Mouse (Mus musculus) thymus, adult 18-20 months (tissue): ENCODE measurements around the gene Hist1h3i.
"Not testable (repeated sequence)": the region's sequence is repeated elsewhere in the genome, so short reads cannot be mapped to it uniquely, and the experiment has no call there.

Source experiments
- DNase-seq, 2 experiments: peaks; one replicate each; pipeline ENCODE4 v3.0.0; 2022; ENCODE audit warnings: mixed read lengths in 2 of 2

Gene Hist1h3i

DNA sequence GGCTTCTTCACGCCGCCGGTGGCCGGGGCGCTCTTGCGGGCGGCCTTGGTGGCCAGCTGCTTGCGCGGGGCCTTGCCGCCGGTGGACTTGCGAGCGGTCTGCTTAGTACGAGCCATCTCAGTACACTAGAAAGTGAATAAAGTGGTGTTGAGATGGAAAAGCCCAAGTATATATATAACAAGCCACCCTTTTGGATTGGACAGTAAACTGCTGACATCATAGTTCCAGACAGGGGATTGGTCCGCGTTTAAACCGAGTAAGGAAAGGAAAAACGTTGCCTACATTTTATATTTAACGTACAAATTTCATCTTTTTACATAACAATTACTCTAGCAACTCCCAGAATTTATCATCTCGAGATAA is at the start of gene Hist1h3i:
Gene Hist1h3i, minus strand, starts transcription at position 116 of the 363 bp plus-strand sequence.
- peak; percentile 24 to 61 for DNase-seq

DNA sequence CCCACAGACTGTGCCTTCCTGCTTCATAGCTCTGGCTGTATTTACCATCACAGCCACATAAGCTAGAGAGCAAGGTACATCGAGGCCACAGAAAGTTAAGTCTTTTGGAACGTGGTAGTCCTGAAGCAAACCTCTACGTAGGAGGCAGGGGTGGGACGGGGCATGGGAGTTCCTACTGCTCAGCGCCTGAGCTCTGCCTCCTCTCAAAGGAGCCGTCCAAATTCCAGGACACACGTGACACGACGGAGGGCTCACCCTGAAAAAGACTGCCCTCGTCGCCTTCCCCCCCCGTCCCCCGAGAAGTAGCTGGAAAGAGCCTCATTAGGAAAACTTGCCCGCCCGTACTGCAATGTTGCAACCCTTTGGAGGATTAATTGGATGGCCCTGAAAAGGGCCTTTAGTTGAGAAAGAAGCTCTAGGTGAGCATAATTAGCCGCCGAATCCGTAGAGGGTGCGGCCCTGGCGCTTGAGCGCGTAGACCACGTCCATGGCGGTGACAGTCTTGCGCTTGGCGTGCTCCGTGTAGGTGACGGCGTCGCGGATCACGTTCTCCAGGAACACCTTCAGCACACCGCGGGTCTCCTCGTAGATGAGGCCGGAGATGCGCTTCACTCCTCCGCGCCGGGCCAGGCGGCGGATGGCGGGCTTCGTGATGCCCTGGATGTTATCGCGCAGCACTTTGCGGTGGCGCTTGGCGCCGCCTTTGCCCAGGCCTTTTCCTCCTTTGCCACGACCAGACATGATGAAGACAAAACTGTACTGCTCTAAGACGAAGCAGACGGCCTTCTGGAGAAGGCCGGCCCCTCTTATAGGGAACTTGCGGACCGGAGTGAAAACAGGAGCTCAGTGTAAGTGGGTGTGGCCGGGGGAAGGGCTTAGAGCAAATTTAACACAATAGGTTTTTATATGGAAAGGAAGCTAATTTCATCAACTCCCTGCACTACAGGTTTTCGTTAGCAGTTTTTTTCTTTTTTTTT is 48.5 kb upstream of the Hist1h3i start, which contains the start of gene Hist1h4n:
Gene Hist1h4n, minus strand, starts transcription at position 779 of the 977 bp plus-strand sequence.
- DNase-seq = peak; percentile 30 to 57

DNA sequence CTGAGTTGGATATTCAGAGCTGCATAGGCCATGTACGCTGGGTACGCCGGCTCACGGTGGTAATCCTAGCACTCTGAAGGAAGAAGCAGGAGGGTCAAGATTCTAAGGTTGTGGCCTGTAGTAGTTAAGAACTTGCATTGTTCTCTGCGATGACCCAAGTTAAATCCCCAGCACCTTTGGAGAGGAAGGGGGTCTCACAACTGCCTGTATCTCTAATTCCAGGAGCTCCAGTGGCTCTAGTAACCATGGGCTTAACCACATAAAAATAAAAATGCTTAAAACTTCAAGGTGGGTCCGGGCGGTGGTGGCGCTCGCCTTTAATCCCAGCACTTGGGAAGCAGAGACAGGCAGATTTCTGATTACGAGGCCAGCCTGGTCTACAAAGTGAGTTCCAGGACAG is 47.2 kb upstream of the Hist1h3i start:
- DNase-seq = no peak

DNA sequence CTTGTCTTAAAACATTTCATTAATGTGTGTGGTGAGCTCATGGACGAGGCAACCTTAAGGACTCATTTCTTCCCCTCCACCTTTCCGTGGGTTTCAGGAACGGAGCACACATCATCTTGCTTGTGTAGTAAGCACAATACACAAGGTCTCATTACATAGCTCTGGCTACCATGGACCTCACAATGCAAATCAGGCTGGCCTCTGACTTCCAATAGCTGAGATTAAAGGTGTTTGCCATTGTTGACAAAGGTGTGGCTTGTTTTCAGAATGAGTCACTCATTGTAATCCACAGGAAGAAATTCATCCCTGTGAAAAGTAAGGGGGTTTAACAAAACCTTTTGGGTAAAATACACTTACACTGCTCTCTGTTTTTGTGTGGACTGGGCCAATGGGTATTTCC is 45.3 kb upstream of the Hist1h3i start:
- no peak for DNase-seq

DNA sequence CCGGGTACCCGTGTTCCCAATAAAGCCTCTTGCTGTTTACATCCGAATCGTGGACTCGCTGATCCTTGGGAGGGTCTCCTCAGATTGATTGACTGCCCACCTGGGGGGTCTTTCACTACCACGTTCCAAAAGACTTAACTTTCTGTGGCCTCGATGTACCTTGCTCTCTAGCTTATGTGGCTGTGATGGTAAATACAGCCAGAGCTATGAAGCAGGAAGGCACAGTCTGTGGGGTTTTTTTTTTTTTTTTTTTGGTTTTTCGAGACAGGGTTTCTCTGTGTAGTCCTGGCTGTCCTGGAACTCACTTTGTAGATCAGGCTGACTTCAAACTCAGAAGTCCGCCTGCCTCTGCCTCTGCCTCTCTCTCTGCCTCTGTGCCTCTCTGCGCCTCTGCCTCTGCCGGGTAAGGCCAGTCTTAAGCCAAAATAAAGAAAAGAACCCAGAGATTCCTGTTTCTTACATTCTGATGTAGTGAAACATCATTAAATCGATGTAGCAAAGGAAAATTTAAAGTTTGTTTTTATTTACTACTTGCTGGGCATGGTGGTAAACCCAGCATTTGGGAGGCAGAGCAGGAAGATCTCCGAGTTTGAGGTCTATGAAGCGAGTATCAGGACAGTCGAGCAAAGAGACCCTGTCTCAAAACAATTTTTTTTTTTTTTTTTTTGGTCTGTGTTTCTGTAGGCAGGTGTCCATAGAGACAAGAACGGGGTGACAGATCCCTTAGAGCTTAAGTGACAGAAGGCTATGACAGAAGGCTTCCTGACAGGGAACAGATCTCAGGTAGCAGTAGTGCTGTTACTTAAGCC is 37.1 kb upstream of the Hist1h3i start:
- not testable (repeated sequence) for DNase-seq

DNA sequence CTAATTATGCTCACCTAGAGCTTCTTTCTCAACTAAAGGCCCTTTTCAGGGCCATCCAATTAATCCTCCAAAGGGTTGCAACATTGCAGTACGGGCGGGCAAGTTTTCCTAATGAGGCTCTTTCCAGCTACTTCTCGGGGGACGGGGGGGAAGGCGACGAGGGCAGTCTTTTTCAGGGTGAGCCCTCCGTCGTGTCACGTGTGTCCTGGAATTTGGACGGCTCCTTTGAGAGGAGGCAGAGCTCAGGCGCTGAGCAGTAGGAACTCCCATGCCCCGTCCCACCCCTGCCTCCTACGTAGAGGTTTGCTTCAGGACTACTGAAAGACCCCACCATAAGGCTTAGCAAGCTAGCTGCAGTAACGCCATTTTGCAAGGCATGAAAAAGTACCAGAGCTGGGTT is 28.9 kb upstream of the Hist1h3i start:
- DNase-seq = not testable (repeated sequence)

DNA sequence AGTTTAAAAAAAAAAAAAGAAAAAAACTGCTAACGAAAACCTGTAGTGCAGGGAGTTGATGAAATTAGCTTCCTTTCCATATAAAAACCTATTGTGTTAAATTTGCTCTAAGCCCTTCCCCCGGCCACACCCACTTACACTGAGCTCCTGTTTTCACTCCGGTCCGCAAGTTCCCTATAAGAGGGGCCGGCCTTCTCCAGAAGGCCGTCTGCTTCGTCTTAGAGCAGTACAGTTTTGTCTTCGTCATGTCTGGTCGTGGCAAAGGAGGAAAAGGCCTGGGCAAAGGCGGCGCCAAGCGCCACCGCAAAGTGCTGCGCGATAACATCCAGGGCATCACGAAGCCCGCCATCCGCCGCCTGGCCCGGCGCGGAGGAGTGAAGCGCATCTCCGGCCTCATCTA is 28.4 kb upstream of the Hist1h3i start, which contains the start of gene Hist1h4m:
Gene Hist1h4m, plus strand, starts transcription at position 208 of the 400 bp plus-strand sequence.
- DNase-seq = peak; percentile 33 to 62

DNA sequence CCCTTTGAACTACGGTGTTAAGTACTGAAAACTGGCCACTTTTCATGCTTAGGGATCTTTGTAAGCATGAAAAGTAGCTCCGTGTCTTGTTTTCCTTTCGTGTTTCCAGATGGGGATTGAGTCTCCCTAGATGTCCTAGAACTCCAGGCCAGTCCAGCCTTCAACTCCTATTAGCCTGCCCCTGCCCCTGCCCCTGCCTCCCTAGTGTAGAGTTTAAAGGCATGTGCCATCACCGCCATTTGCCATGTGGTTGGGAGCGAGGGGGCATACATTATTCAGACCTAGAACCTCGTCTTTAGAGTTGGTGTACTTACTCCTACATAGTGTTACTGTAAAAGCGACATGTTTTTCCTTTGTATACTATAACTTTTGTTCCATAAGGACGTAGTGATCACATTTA is 27.9 kb upstream of the Hist1h3i start:
- not testable (repeated sequence) for DNase-seq

DNA sequence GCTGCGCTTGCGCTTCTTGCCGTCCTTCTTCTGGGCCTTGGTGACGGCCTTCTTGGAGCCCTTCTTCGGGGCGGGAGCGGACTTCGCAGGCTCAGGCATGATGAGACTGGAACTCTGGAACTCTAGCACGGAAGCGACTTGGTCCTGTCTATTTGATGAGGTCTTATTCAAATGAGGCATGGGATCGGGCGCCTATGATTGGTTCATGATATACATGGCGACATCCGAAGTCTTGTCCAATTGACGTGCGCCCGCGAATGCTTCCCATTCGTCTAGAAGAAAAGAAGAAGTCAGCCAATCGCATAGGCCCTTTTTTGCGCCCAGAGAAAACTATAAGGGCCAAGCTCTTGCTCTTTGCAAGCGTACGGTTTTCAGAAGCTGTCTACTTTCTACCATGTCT is 26.9 kb upstream of the Hist1h3i start, which contains the start of the genes Hist1h2bq and Hist1h2ao:
Gene Hist1h2bq, minus strand, starts transcription at position 125 of the 400 bp plus-strand sequence.
Gene Hist1h2ao, plus strand, starts transcription at position 393 of the 400 bp plus-strand sequence.
- not testable (repeated sequence) for DNase-seq

DNA sequence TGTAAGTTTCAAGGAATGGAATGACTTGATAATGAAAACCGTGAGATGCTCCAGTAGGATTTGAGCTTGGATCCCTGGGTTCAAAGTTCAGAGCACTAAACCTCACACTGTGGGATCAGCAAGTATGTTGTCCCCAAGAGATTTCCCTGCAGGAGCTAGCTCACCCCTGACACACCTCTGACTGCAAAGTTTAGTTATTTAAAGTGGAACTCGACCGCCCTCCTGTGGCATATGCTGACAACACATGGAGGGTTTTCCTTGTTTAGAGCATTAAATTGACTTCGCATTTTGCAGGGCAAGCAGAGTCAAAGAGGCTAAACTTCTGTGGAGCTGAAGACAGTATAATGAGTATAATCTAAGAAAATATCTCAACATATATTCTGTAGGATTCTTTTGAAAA is 19.9 kb upstream of the Hist1h3i start:
- DNase-seq = not testable (repeated sequence)

DNA sequence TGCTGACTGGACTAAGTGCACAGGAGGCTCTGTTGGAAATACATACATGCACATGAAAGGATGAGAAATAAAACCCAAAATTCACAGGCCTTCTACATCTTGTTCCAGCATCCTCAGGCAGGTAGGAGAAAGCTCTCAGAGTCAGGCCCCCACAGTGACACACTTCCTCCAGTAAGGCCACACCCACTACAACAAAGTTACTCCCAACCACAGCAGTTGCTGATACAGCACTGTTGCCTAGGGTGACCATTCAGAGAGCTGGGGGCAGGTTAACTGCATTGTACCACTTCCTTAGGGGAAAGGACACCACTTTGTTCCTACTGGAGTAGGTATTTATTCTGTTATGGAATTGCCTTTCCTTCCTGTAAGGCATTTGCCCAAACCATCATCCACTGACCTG is 14.0 kb upstream of the Hist1h3i start:
- DNase-seq = not testable (repeated sequence)

DNA sequence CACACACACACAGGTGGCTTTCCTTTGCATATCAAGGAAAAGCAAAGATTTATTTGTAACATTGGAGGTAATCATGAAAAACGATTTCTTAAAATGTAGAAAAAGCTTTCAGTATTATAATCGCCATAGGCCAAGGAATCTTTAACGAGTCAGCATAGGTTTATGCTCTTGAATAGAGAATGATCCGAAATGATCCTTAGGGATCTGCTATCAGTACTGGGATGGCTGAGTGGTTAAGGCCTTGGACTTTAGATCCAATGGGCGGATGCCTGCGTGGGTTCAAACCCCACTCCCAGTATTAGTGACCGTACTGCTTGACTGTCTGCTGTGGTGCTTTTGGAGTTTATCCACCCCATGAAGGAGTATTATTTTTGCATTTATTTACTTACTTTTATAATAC is 12.4 kb upstream of the Hist1h3i start:
- DNase-seq = no peak

DNA sequence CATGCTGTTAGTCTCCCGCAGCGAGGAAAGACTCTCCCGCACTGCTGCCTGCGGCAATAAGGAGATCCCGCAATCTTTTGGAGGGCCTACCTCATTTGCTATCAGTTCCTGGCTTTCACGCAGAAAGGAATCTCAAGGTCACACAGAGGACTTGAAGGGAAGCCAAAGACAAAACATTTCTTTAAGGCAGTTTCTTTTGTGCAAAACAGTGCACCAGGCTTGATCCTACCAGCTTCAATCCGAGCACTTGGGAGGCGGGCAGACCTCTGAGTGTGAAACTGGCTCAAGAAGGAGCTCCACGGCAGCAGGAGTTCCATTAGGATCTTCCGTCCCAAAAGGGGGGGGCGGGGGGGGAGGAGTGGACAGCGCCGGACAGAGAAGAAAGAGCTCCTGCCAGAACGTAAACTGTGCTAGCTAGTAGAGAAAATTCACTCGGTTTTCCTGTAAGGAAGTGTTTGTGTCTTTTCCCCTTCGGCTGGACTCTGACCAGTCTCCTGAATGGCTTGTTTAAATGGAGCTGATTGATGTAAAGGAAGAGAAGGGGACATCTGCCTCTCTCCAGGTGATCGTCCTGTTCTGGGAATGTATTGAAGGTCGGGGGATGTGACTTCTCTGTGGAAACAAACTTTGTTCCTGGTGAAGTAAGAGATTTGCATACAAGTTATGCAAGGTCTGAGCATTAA is 7.6 kb upstream of the Hist1h3i start:
- no peak for DNase-seq

DNA sequence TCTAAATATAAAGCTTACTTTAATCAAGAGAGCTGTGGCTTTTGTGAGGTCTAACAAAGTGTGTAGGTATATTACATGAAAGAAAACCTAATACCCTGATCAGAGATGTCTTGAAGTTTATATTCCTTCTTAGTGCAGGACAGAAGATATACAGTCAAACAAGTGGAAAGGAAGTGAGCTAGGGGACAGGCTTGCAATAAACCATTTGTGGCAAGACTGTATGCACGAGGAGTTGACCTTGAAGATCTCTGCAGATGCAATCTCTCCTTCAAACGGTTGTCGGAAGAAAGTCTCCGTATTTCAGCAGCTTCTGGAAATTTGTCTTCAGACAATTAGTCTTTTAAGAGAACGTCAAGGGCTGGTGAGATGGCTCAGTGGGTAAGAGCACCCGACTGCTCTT is 6.8 kb upstream of the Hist1h3i start:
- no peak for DNase-seq

DNA sequence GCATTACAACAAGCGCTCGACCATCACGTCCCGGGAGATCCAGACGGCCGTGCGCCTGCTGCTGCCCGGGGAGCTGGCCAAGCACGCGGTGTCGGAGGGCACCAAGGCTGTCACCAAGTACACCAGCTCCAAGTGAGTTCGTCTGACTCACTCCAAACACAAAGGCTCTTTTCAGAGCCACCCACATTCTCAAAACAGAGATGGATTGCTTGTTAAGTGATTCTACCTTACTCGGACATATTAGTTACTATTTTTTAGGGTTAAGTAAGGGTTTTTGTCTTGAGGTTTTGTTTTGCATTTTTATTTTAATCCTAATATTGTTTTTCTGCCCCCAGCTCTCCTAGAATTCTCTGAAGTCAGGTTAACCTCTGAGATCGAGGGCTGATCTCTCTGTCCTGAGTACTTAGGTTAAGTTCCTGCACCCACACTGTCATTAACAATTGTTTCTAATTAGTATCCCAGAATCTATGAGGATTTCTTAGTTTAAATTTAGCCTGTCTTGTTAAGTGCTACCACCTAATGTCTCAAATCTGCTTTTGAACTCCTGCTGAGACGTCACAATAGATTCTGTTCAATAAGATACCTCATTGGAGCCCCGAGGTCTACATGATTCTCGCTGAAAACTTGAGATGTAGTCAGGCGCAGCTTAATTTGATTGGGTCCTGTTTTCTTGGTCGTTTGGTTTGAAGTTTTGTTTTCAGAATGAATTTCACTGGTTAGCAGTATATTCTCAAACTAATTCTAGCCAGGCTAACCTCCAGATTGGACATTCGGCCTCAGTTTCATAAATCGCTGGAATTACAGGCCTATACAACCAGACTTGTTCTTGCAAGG is 4.8 kb upstream of the Hist1h3i start:
- no peak for DNase-seq

DNA sequence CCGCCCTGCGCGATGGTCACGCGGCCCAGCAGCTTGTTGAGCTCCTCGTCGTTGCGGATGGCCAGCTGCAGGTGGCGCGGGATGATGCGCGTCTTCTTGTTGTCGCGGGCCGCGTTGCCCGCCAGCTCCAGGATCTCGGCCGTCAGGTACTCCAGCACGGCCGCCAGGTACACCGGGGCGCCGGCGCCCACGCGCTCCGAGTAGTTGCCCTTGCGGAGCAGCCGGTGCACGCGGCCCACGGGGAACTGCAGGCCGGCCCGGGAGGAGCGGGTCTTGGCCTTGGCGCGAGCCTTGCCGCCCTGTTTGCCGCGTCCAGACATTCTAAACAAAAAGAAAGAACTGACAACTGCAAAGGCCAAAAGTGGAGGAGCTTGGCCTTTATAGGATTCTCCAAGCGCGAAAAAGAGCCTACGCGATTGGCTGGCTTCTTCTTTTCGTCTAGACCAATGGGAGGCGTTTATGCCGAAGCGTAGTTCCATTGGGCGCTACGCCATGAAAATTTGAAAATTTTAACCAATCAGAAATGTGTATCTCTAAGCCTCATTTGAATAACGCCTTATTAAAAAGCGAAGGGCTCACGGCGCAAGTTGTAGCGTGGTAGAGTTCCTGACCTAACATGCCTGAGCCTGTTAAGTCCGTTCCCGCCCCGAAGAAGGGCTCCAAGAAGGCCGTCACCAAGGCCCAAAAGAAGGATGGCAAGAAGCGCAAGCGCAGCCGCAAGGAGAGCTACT is 3.9 kb upstream of the Hist1h3i start, which contains the start of the genes Hist1h2an and Hist1h2bp:
Gene Hist1h2an, minus strand, starts transcription at position 320 of the 731 bp plus-strand sequence.
Gene Hist1h2bp, plus strand, starts transcription at position 563 of the 731 bp plus-strand sequence.
- peak; percentile 71 to 91 for DNase-seq

DNA sequence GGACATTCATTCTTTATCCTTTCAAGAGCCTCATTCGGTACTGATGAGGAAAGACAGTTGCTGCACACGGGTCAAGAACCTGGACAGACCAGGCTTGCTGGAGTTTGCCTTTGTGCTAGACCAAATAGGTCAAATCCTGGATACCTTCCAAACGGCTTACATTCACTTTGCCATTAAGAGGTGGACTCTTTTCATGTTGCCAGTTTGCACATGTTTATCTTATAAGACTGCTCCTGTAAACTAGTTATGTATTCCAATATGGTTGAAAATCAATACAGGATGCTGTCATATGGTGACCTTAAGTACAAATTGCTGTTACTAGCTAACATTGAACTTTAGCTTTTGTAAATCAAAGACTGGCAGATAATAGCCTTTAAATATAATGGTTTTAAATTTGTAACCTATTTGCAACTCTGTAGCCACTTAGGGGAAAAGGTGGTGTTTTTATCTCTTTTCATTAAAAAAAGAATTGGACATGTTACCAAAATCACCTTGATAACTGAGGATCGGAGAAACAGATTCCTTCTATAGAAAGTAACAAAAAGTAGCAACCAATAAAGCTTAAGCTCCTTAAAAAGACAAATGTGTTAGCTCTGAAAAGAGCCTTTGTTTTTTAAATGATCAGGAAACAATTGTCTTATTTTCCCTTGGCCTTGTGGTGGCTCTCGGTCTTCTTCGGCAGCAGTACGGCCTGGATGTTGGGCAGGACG is 3.2 kb upstream of the Hist1h3i start:
- no peak for DNase-seq

DNA sequence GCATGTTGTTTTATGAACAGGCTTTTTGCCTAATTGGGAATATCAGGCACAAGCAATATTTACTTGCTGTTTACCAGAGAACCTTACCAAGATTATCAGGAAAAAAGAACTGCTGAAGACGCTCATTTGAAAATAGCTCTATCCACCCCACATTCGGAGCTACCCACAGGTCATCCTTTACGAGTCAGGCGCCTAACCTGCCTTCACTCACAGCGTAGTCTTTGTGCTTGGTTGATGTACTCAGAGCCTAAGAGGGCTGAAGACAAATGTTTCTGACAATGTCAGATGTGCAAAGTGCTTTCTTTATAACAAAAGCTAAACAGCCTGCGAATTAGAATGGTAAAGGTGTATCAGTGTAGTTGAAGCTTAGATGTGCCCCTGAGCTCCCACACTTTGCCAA is 1.1 kb upstream of the Hist1h3i start:
- DNase-seq = no peak

DNA sequence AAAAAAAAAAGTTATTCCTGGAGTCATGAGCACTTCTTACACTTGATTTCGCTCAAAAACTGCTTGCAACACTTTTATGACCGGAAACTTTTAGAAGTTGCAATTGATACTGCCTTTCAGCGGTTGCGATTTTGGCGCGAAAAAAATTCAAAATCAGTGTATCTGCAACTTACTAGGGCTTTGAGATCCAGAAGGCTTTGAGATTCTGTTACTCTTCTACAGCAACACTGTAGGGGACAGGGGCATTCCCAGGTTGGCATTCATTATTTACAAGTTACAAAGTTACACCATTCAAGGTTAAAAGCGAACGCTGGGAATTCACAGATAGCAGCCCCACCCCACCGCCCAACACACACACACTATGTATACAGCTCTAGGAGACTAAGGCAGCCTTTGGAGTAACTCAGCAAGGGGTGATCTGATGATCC is 578 bp upstream of the Hist1h3i start:
- peak in 1 of 2 experiments; percentile 32 for DNase-seq
